Mouse (Mus musculus) MEL (cell line): ENCODE measurements at regions not wholly inside any gene's neighbourhood (a gene's known extent, or its start where the extent isn't known, plus 50 kb on each side); places are given as distances from the start of the nearest gene placed in this dataset.

ENCODE experiments used
- DNase-seq: peaks from one replicate; pipeline ENCODE4 v3.0.0; 2011; ENCODE audit warnings: low read depth, low spot score
- H3K27ac ChIP-seq: 2 replicates; pipeline ENCODE4 v1.5.1; 2012; ENCODE audit warnings: low read depth, mild to moderate bottlenecking, control low read depth, low read length, moderate library complexity; ENCODE audit not compliant: control insufficient read depth
- H3K27me3 ChIP-seq, 2 experiments: fragments of 150-350 bp in 1 of 2; sonication (generic) in 1 of 2; 2 replicates each; pipeline ENCODE4 v1.6.1; 2012; ENCODE audit warnings: low read length in 2 of 2, mild to moderate bottlenecking in 2 of 2, improper control_type of control experiment in 1 of 2, moderate library complexity in 1 of 2; ENCODE audit not compliant: insufficient read depth in 2 of 2, control insufficient read depth in 1 of 2
- H3K36me3 ChIP-seq, 2 experiments: 2 replicates each; pipeline ENCODE4 v1.6.1; 2012 to 2014; ENCODE audit warnings: low read length in 2 of 2, improper control_type of control experiment in 1 of 2, inconsistent platforms in 1 of 2, mild to moderate bottlenecking in 1 of 2; ENCODE audit not compliant: insufficient read depth in 2 of 2, control insufficient read depth in 1 of 2
- H3K4me1 ChIP-seq, 2 experiments: fragments of 150-350 bp in 1 of 2; sonication (generic) in 1 of 2; 2 replicates each; pipeline ENCODE4 v1.6.1; 2012; ENCODE audit warnings: low read length in 2 of 2, improper control_type of control experiment in 1 of 2, mild to moderate bottlenecking in 1 of 2; ENCODE audit not compliant: insufficient read depth in 2 of 2, control insufficient read depth in 1 of 2
- H3K4me3 ChIP-seq, 2 experiments: fragments of 150-350 bp in 1 of 2; sonication (generic) in 1 of 2; 2 replicates each; pipeline ENCODE4 v1.5.1; 2012; ENCODE audit warnings: low read depth in 2 of 2, low read length in 2 of 2, mild to moderate bottlenecking in 2 of 2, moderate library complexity in 2 of 2, control low read depth in 1 of 2, improper control_type of control experiment in 1 of 2; ENCODE audit not compliant: control insufficient read depth in 1 of 2, insufficient read depth in 1 of 2
- H3K79me2 ChIP-seq: 2 replicates; pipeline ENCODE4 v1.6.1; 2012; ENCODE audit warnings: mild to moderate bottlenecking, low read length, moderate library complexity; ENCODE audit not compliant: control insufficient read depth, poor library complexity, insufficient read depth
- H3K9ac ChIP-seq: 2 replicates; pipeline ENCODE4 v1.6.1; 2012; ENCODE audit warnings: low read depth, mild to moderate bottlenecking, control low read depth, low read length, moderate library complexity; ENCODE audit not compliant: control insufficient read depth, poor library complexity, severe bottlenecking
- H3K9me3 ChIP-seq: fragments of 150-350 bp; sonication (generic); replicated peaks from 2 replicates; pipeline ENCODE4 v1.6.1; 2012; ENCODE audit warnings: mild to moderate bottlenecking, low read length, improper control_type of control experiment, moderate library complexity; ENCODE audit not compliant: insufficient read depth
- BHLHE40 ChIP-seq: IDR thresholded peaks from 2 replicates; pipeline ENCODE4 v1.6.1; 2012; ENCODE audit warnings: low read depth, mild to moderate bottlenecking, inconsistent platforms, low read length, improper control_type of control experiment, borderline replicate concordance
- CHD1 ChIP-seq: IDR thresholded peaks from 2 replicates; pipeline ENCODE4 v1.6.1; 2012; ENCODE audit warnings: low read depth, mild to moderate bottlenecking, inconsistent platforms, low read length, improper control_type of control experiment
- EP300 ChIP-seq, 2 experiments: IDR thresholded peaks; 2 replicates each; pipeline ENCODE4 v1.6.1; 2011; ENCODE audit warnings: improper control_type of control experiment in 2 of 2, low read length in 2 of 2, low read depth in 1 of 2, mild to moderate bottlenecking in 1 of 2
- ETS1 ChIP-seq: IDR thresholded peaks from 2 replicates; pipeline ENCODE4 v1.6.1; 2012; ENCODE audit warnings: low read depth, mild to moderate bottlenecking, inconsistent platforms, low read length, improper control_type of control experiment, moderate library complexity
- GABPA ChIP-seq: IDR thresholded peaks from 2 replicates; pipeline ENCODE4 v1.6.1; 2012; ENCODE audit warnings: low read depth, mild to moderate bottlenecking, inconsistent platforms, low read length, improper control_type of control experiment, moderate library complexity
- HCFC1 ChIP-seq: IDR thresholded peaks from 2 replicates; pipeline ENCODE4 v1.6.1; 2012; ENCODE audit warnings: low read depth, mild to moderate bottlenecking, inconsistent platforms, low read length, improper control_type of control experiment, moderate library complexity
- MAX ChIP-seq: IDR thresholded peaks from 2 replicates; pipeline ENCODE4 v1.6.1; 2011; ENCODE audit warnings: low read length, improper control_type of control experiment
- MAZ ChIP-seq: IDR thresholded peaks from 2 replicates; pipeline ENCODE4 v1.6.1; 2012; ENCODE audit warnings: low read depth, mild to moderate bottlenecking, inconsistent platforms, low read length, improper control_type of control experiment
- MEF2A ChIP-seq: IDR thresholded peaks from 2 replicates; pipeline ENCODE4 v1.6.1; 2014; ENCODE audit warnings: low read depth, mild to moderate bottlenecking, inconsistent platforms, low read length, improper control_type of control experiment; ENCODE audit not compliant: poor library complexity, insufficient replicate concordance, severe bottlenecking; ENCODE audit errors: extremely low read depth
- MXI1 ChIP-seq: IDR thresholded peaks from 2 replicates; pipeline ENCODE4 v1.6.1; 2011; ENCODE audit warnings: mild to moderate bottlenecking, low read depth, low read length, improper control_type of control experiment
- NELFE ChIP-seq: IDR thresholded peaks from 2 replicates; pipeline ENCODE4 v1.6.1; 2011; ENCODE audit warnings: low read depth, low read length, improper control_type of control experiment
- NRF1 ChIP-seq: IDR thresholded peaks from 2 replicates; pipeline ENCODE4 v1.6.1; 2014; ENCODE audit warnings: low read depth, mild to moderate bottlenecking, inconsistent platforms, low read length, improper control_type of control experiment, moderate library complexity; ENCODE audit not compliant: poor library complexity, insufficient read depth, severe bottlenecking
- POLR2A ChIP-seq, 2 experiments: IDR thresholded peaks; 2 replicates each; pipeline ENCODE4 v1.6.1; 2011 to 2012; ENCODE audit warnings: low read length in 2 of 2, mild to moderate bottlenecking in 2 of 2, control low read depth in 1 of 2, improper control_type of control experiment in 1 of 2, low read depth in 1 of 2, moderate library complexity in 1 of 2; ENCODE audit not compliant: control insufficient read depth in 1 of 2, insufficient read depth in 1 of 2, poor library complexity in 1 of 2
- RCOR1 ChIP-seq: IDR thresholded peaks from 2 replicates; pipeline ENCODE4 v1.6.1; 2012; ENCODE audit warnings: low read depth, mild to moderate bottlenecking, inconsistent platforms, low read length, improper control_type of control experiment
- TBP ChIP-seq: IDR thresholded peaks from 2 replicates; pipeline ENCODE4 v1.8.0; 2011; ENCODE audit warnings: low read depth, low read length, improper control_type of control experiment
- UBTF ChIP-seq: IDR thresholded peaks from 2 replicates; pipeline ENCODE4 v1.6.1; 2012; ENCODE audit warnings: low read depth, mild to moderate bottlenecking, inconsistent platforms, low read length, improper control_type of control experiment, moderate library complexity, borderline replicate concordance; ENCODE audit not compliant: insufficient read depth
- USF1 ChIP-seq: IDR thresholded peaks from 2 replicates; pipeline ENCODE4 v1.6.1; 2014; ENCODE audit warnings: low read depth, mild to moderate bottlenecking, inconsistent platforms, low read length, improper control_type of control experiment, moderate library complexity
- ZC3H11A ChIP-seq: IDR thresholded peaks from 2 replicates; pipeline ENCODE4 v1.6.1; 2012; ENCODE audit warnings: low read depth, mild to moderate bottlenecking, inconsistent platforms, low read length, improper control_type of control experiment
- ZNF384 ChIP-seq: IDR thresholded peaks from 2 replicates; pipeline ENCODE4 v1.6.1; 2012; ENCODE audit warnings: low read depth, mild to moderate bottlenecking, inconsistent platforms, low read length, improper control_type of control experiment

- DNase-seq = no peak
- Histone ChIP-seq H3K79me2 (no peaks in the 10 kb centered on the region), H3K27me3 (no peaks in the 10 kb centered on the region), H3K4me3 (no peak overlapping the region), H3K27ac (no peak overlapping the region), H3K9me3 (no peaks in the 10 kb centered on the region), H3K36me3 (no peaks in the 10 kb centered on the region), H3K9ac (no peak overlapping the region), H3K4me1 (no peaks in the 10 kb centered on the region)
- no peak for TF ChIP-seq ZC3H11A
- no peak for TF ChIP-seq NRF1
- TF ChIP-seq ETS1 = no peak
- no peak for TF ChIP-seq RCOR1
- TF ChIP-seq ZNF384 = no peak
- no peak for TF ChIP-seq CHD1
- TF ChIP-seq UBTF = no peak
- TF ChIP-seq POLR2A (IDR thresholded peaks at IDR 0.05; ENCODE audit: control insufficient read depth in 1 of 2, insufficient read depth in 1 of 2, low read depth in 1 of 2, low read length in 2 of 2, poor library complexity in 1 of 2) = no peak
These were observed 247.8 kb downstream of the Etnk1 start for GRCm38 (mm10) chr6:143414590-143415382.

GRCm38 (mm10) chr6:143415383-143415778, 248.4 kb downstream of the Etnk1 start:
- no peaks in the 10 kb centered on the region for H3K36me3 ChIP-seq
- H3K4me3 ChIP-seq = no peak overlapping the region
- H3K4me1 ChIP-seq = no peaks in the 10 kb centered on the region
- no peaks in the 10 kb centered on the region for H3K27me3 ChIP-seq
- TF ChIP-seq MEF2A (no peak), EP300 (IDR thresholded peaks at IDR 0.05; ENCODE audit: low read depth in 1 of 2, low read length in 2 of 2) (no peak), CHD1 (no peak), NRF1 (no peak), ZC3H11A (no peak), NELFE (no peak), MXI1 (no peak), TBP (no peak), BHLHE40 (no peak), ZNF384 (no peak), GABPA (no peak), HCFC1 (no peak), MAZ (no peak), MAX (no peak), USF1 (no peak)
- TF ChIP-seq, all 39 proteins: peak for 0
- H3K27ac ChIP-seq = no peak overlapping the region
- DNase-seq = no peak
- no peak overlapping the region for H3K9ac ChIP-seq
- no peaks in the 10 kb centered on the region for H3K79me2 ChIP-seq
- H3K9me3 ChIP-seq = no peaks in the 10 kb centered on the region
